Mouse (Mus musculus) C2C12 (cell line): Measurements from ENCODE around the gene Ano1.

Source experiments
- CTCF ChIP-seq: IDR thresholded peaks from one replicate; pipeline ENCODE4 v1.5.1; 2011; ENCODE audit not compliant: control insufficient read depth, insufficient read depth, insufficient read length
- MAX ChIP-seq: IDR thresholded peaks from one replicate; pipeline ENCODE4 v1.6.1; 2011; ENCODE audit warnings: mild to moderate bottlenecking, control low read depth
- USF1 ChIP-seq: IDR thresholded peaks from one replicate; pipeline ENCODE4 v1.6.1; 2011; ENCODE audit warnings: low read depth, mild to moderate bottlenecking, control low read depth, moderate library complexity

GRCm38 (mm10) chr7:144668603-144669278, 83.0 kb downstream of the Ano1 start:
- TF ChIP-seq CTCF, result no peak
- TF ChIP-seq MAX, result no peak
- TF ChIP-seq USF1, result no peak
